Mouse (Mus musculus): Measurements from ENCODE around the gene Lnpep. TPM values are rescaled to one million over a fixed set of nuclear protein-coding genes. Genes with fewer than 3 reads are reported as not detected.

Lnpep gene
- polyA plus RNA-seq, 1 experiment, result 11.0 TPM

- DNase-seq, result no peak
- WGBS, result 65% methylated on average over 2 of the region's 2 CpGs
- Histone ChIP-seq H3K4me3 (ENCODE audit: insufficient read depth, low read depth, low read length) (no peak overlapping the region), H3K36me3 (ENCODE audit: control insufficient read depth, insufficient read depth, low read length) (no peaks in the 10 kb centered on the region), H3K4me1 (ENCODE audit: control insufficient read depth, insufficient read depth, low read length) (peaks cover 13% of the 10 kb centered on the region), H3K27me3 (replicated peaks; ENCODE audit: control insufficient read depth, insufficient read depth, low read length) (no peaks in the 10 kb centered on the region), H3K27ac (ENCODE audit: insufficient read depth, low read depth, low read length) (no peak overlapping the region)
- TF ChIP-seq CTCF (conservative IDR thresholded peaks at IDR 0.05; ENCODE audit: insufficient read depth, insufficient read length, low read depth, low read length) (no peak), POLR2A (IDR thresholded peaks at IDR 0.05; ENCODE audit: low read depth, low read length) (no peak)
These were observed 26.5 kb downstream of the Lnpep start for GRCm38 (mm10) chr17:17598355-17598754.

GRCm38 (mm10) chr17:17592926-17593325 is 31.9 kb downstream of the Lnpep start:
- 41% methylated on average over 1 of the region's 1 CpGs for WGBS
- no peaks in the 10 kb centered on the region for H3K4me1 ChIP-seq (ENCODE audit: control insufficient read depth, insufficient read depth, low read length)
- no peak for TF ChIP-seq POLR2A (IDR thresholded peaks at IDR 0.05; ENCODE audit: low read depth, low read length)
- no peak for TF ChIP-seq CTCF (conservative IDR thresholded peaks at IDR 0.05; ENCODE audit: insufficient read depth, insufficient read length, low read depth, low read length)
- H3K4me3 ChIP-seq (ENCODE audit: insufficient read depth, low read depth, low read length), result no peak overlapping the region
- H3K27ac ChIP-seq (ENCODE audit: insufficient read depth, low read depth, low read length), result no peak overlapping the region
- H3K27me3 ChIP-seq (replicated peaks; ENCODE audit: control insufficient read depth, insufficient read depth, low read length), result no peaks in the 10 kb centered on the region
- H3K36me3 ChIP-seq (ENCODE audit: control insufficient read depth, insufficient read depth, low read length), result no peaks in the 10 kb centered on the region
- DNase-seq, result no peak

- 65% methylated on average over 7 of the region's 7 CpGs for WGBS
- TF ChIP-seq POLR2A (IDR thresholded peaks at IDR 0.05; ENCODE audit: low read depth, low read length), result no peak
- TF ChIP-seq CTCF (conservative IDR thresholded peaks at IDR 0.05; ENCODE audit: insufficient read depth, insufficient read length, low read depth, low read length), result no peak
These were observed 37.4 kb downstream of the Lnpep start for GRCm38 (mm10) chr17:17587333-17588047.

DNA sequence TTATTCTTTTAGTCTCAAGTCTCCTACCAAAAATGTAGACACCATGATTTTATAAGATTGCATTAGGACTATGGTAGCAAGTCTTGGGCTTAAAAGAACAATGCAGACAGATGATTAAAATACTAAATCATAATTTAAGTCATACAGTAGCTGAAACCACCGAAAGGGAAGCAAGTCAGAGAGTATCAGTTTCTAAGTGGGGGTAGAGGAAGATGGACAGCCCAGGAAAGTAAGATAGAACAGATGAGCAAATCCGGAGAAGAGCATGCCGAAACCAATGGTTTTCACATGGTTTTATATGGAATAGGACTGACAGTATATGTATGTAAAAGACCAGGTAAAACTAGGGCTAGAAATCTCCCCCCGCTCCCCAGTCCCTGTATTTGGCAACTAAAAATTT is 39.7 kb downstream of the Lnpep start:
- no peak for DNase-seq
- TF ChIP-seq POLR2A (IDR thresholded peaks at IDR 0.05; ENCODE audit: low read depth, low read length) (no peak), CTCF (conservative IDR thresholded peaks at IDR 0.05; ENCODE audit: insufficient read depth, insufficient read length, low read depth, low read length) (no peak)
- H3K27me3 ChIP-seq (replicated peaks; ENCODE audit: control insufficient read depth, insufficient read depth, low read length), result no peaks in the 10 kb centered on the region
- H3K36me3 ChIP-seq (ENCODE audit: control insufficient read depth, insufficient read depth, low read length), result no peaks in the 10 kb centered on the region
- H3K4me3 ChIP-seq (ENCODE audit: insufficient read depth, low read depth, low read length), result no peak overlapping the region
- WGBS, result 79% methylated on average over 4 of the region's 4 CpGs
- H3K4me1 ChIP-seq (ENCODE audit: control insufficient read depth, insufficient read depth, low read length), result peaks cover 3% of the 10 kb centered on the region; the same call in 1 of the 2 replicates
- no peak overlapping the region for H3K27ac ChIP-seq (ENCODE audit: insufficient read depth, low read depth, low read length)

More at GRCm38 (mm10) chr17:17587333-17588047, 37.4 kb downstream of the Lnpep start:
- no peak overlapping the region for H3K27ac ChIP-seq (ENCODE audit: insufficient read depth, low read depth, low read length)
- no peaks in the 10 kb centered on the region for H3K36me3 ChIP-seq (ENCODE audit: control insufficient read depth, insufficient read depth, low read length)
- no peaks in the 10 kb centered on the region for H3K27me3 ChIP-seq (replicated peaks; ENCODE audit: control insufficient read depth, insufficient read depth, low read length)
- H3K4me1 ChIP-seq (ENCODE audit: control insufficient read depth, insufficient read depth, low read length), result no peaks in the 10 kb centered on the region; the same call in 1 of the 2 replicates
- H3K4me3 ChIP-seq (ENCODE audit: insufficient read depth, low read depth, low read length), result no peak overlapping the region
- DNase-seq, result no peak

- TF ChIP-seq CTCF (conservative IDR thresholded peaks at IDR 0.05; ENCODE audit: insufficient read depth, insufficient read length, low read depth, low read length), result no peak
- no peak for TF ChIP-seq POLR2A (IDR thresholded peaks at IDR 0.05; ENCODE audit: low read depth, low read length)
- Histone ChIP-seq H3K4me1 (ENCODE audit: control insufficient read depth, insufficient read depth, low read length) (peaks cover 3% of the 10 kb centered on the region; the same call in 1 of the 2 replicates), H3K27ac (ENCODE audit: insufficient read depth, low read depth, low read length) (no peak overlapping the region), H3K27me3 (replicated peaks; ENCODE audit: control insufficient read depth, insufficient read depth, low read length) (no peaks in the 10 kb centered on the region), H3K36me3 (ENCODE audit: control insufficient read depth, insufficient read depth, low read length) (no peaks in the 10 kb centered on the region; the same call in 1 of the 2 replicates), H3K4me3 (ENCODE audit: insufficient read depth, low read depth, low read length) (no peak overlapping the region)
- no peak for DNase-seq
- 64% methylated on average over 2 of the region's 2 CpGs for WGBS
These were observed 41.0 kb downstream of the Lnpep start for GRCm38 (mm10) chr17:17583896-17584295.

DNA sequence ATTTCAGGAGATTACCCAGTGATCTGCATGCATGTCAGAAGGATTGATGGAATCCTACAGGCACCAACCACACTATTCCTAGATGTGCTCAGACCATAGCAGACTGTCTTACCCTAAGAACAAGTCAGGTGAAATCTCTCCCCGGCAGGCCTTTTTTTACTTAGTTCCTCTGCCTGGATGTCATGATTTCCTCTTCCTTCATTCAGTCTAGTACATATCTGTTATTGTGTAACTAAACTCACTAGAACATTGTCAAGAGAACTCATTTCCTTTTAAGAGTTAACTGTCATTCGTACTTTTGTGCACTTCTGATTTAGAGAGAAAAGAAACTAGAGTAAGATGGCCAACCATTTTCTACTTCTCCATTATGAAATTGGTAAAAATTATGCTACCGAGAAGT is 43.6 kb downstream of the Lnpep start:
- 51% methylated on average over 3 of the region's 3 CpGs for WGBS
- Histone ChIP-seq H3K4me1 (ENCODE audit: control insufficient read depth, insufficient read depth, low read length) (peaks cover 3% of the 10 kb centered on the region; the same call in 1 of the 2 replicates), H3K27me3 (replicated peaks; ENCODE audit: control insufficient read depth, insufficient read depth, low read length) (no peaks in the 10 kb centered on the region), H3K27ac (ENCODE audit: insufficient read depth, low read depth, low read length) (no peak overlapping the region), H3K4me3 (ENCODE audit: insufficient read depth, low read depth, low read length) (no peak overlapping the region), H3K36me3 (ENCODE audit: control insufficient read depth, insufficient read depth, low read length) (no peaks in the 10 kb centered on the region; the same call in 1 of the 2 replicates)
- no peak for DNase-seq
- TF ChIP-seq POLR2A (IDR thresholded peaks at IDR 0.05; ENCODE audit: low read depth, low read length), result no peak
- TF ChIP-seq CTCF (conservative IDR thresholded peaks at IDR 0.05; ENCODE audit: insufficient read depth, insufficient read length, low read depth, low read length), result no peak

DNA sequence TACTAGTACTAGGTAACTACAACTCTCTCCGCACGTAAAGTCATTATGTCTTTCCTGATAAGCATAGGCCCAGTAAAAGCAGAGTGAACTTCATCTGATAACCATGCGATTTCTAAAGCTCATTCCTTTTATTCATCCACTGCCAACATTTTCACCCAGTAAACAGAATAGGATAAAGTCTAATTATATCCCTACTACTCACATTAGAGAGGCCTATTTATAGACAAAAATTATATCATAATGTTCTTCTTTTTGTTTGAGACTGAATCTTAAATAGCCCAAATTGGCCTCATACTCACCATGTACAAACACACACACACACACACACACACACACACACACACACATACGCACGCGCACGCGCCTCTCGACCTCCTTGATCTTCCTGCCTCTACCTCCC is 48.5 kb downstream of the Lnpep start:
- TF ChIP-seq CTCF (conservative IDR thresholded peaks at IDR 0.05; ENCODE audit: insufficient read depth, insufficient read length, low read depth, low read length) (no peak), POLR2A (IDR thresholded peaks at IDR 0.05; ENCODE audit: low read depth, low read length) (no peak)

More for the DNA sequence above, 48.5 kb downstream of the Lnpep start:
- H3K4me3 ChIP-seq (ENCODE audit: insufficient read depth, low read depth, low read length), result no peak overlapping the region
- H3K27ac ChIP-seq (ENCODE audit: insufficient read depth, low read depth, low read length), result no peak overlapping the region
- H3K27me3 ChIP-seq (replicated peaks; ENCODE audit: control insufficient read depth, insufficient read depth, low read length), result no peaks in the 10 kb centered on the region
- H3K36me3 ChIP-seq (ENCODE audit: control insufficient read depth, insufficient read depth, low read length), result peaks cover 2% of the 10 kb centered on the region
- 0 out of 2 replicates have a peak, but pooled peaks cover 3% of the 10 kb centered on the region for H3K4me1 ChIP-seq (ENCODE audit: control insufficient read depth, insufficient read depth, low read length)
- DNase-seq, result no peak
- 94% methylated on average over 9 of the region's 9 CpGs for WGBS
